Mouse (Mus musculus): ENCODE data around the gene Olfr675. TPM values are rescaled to one million over a fixed set of nuclear protein-coding genes. Genes with fewer than 3 reads are reported as not detected.
"Not testable (repeated sequence)": the region's sequence is repeated elsewhere in the genome, so short reads cannot be mapped to it uniquely, and the experiment has no call there.

Olfr675 gene
- not detected for total RNA-seq (2022)

GRCm38 (mm10) chr7:105028360-105028759 is at the start of gene Olfr675:
TSS of gene Olfr675 (minus strand) at chr7:105028460.
- no peak for DNase-seq (ENCODE audit: low spot score in 2 of 2)

DNA sequence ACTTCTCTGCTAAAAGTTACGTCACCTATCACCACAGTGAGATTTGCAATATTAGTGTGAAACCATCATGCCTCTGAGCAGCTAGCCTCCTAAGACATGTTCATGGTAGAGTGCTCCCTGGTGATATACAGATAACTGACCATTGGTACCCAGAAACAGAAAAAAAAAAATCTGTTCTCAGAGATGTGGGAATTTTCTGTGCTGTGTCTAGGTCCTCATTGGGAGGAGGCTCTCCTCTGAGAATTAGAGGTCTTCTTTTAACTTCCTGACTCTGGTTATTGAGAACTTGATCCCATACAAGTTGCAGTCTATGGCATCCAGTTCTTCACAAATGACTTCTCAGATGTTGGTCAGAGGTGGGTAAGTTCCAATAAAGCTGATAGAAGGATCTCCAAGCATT is 35.9 kb upstream of the Olfr675 start, which contains the start of gene Olfr678:
TSS of gene Olfr678 (plus strand) at position 301 of the 400 bp plus-strand sequence.
- no peak for DNase-seq (ENCODE audit: low spot score in 2 of 2)

- DNase-seq (ENCODE audit: low spot score in 2 of 2) = no peak
These were observed 30.7 kb upstream of the Olfr675 start for GRCm38 (mm10) chr7:105058951-105059350.

DNA sequence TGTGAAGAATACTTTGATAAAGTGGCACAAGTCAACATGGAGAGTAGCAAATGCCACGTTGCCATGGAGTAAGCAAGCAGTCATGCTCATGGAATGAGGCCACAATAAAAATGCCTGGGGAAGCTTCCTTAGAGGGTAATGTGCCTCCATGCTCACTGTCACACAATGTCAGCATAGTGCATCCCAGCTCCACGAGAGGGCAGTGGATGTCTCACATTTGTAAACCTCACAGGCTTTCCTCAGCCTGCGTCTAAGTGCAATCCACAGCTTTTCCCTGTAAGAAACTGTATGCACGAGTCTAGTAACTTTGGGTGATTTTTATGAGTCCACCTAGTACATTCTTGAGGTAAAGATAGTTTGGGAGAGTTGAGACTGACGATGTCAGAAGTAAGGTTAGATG is 5.6 kb upstream of the Olfr675 start:
- DNase-seq (ENCODE audit: low spot score in 2 of 2) = not testable (repeated sequence)

DNA sequence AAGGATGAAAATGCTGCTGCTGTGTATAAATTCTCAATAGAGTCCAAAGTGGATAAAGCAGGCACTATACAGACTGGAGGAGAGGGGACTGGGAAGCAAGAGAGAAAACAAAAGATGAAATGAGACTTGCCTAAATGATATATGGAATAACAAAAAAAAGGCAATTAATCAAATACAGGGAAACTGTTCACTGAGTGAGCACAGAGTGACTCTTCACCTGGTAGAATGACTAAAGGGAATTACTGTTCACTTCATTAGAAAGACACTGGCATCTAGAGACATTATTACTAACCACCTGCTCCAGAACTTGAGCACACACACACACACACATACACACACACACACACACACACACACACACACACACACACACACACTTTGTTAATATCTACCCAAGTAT is 4.1 kb upstream of the Olfr675 start, which contains the start of gene Olfr676:
TSS of gene Olfr676 (plus strand) at position 301 of the 400 bp plus-strand sequence.
- DNase-seq (ENCODE audit: low spot score in 2 of 2) = no peak

- DNase-seq (ENCODE audit: low spot score in 2 of 2) = no peak
These were observed 5.7 kb downstream of the Olfr675 start for GRCm38 (mm10) chr7:105022530-105022929.

GRCm38 (mm10) chr7:105001929-105002328 is 26.3 kb downstream of the Olfr675 start, which contains the start of gene Olfr672:
TSS of gene Olfr672 (minus strand) at chr7:105002029.
- DNase-seq (ENCODE audit: low spot score in 2 of 2) = no peak

DNA sequence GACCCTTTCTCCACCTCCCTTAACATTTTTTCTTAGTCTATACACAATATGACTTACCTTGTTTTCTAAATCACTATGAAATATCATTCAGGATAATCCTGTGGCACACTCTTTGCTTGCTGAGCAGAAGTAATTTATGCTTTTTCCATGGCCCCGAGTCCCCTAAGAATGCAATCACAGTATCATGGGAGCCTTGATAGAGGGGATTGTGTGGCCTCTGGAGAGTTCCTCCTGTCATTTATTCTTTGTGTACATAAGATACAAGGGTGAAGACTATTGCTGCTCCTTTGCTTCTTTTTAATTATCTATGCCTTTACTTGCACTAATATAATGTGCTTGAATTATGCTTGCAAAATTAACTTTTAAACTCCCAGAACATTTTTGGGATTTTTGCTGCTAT is 49.2 kb downstream of the Olfr675 start, which contains the start of gene Olfr671:
TSS of gene Olfr671 (minus strand) at position 101 of the 400 bp plus-strand sequence.
- DNase-seq (ENCODE audit: low spot score in 2 of 2) = no peak

GRCm38 (mm10) chr7:104972507-104972906 is 55.8 kb downstream of the Olfr675 start:
- DNase-seq (ENCODE audit: low spot score in 2 of 2) = not testable (repeated sequence)

Other genes with a start within 250 kb of the Olfr675 start
- not detected for gene Usp17lb, start 185.9 kb downstream of the Olfr675 start, total RNA-seq (2022)
- gene Usp17la, start 171.5 kb downstream of the Olfr675 start, total RNA-seq (2022) = not detected
- gene Olfr665, start 150.4 kb downstream of the Olfr675 start, total RNA-seq (2022) = not detected
- not detected for gene Olfr666, start 132.5 kb downstream of the Olfr675 start, total RNA-seq (2022)
- gene Olfr667, start 107.0 kb downstream of the Olfr675 start, total RNA-seq (2022) = not detected
- not detected for gene Olfr668, start 100.4 kb downstream of the Olfr675 start, total RNA-seq (2022)
- gene Olfr669, start 94.2 kb downstream of the Olfr675 start, total RNA-seq (2022) = not detected
- not detected for gene Olfr670, start 65.8 kb downstream of the Olfr675 start, total RNA-seq (2022)
- gene Olfr671, start 49.3 kb downstream of the Olfr675 start, total RNA-seq (2022) = not detected
- gene Olfr672, start 26.4 kb downstream of the Olfr675 start, total RNA-seq (2022) = not detected
- gene Olfr676, start 4.2 kb upstream of the Olfr675 start, total RNA-seq (2022) = not detected
- gene Olfr677, start 22.9 kb upstream of the Olfr675 start, total RNA-seq (2022) = not detected
- not detected for gene Olfr678, start 36.0 kb upstream of the Olfr675 start, total RNA-seq (2022)
- not detected for gene Olfr679, start 52.7 kb upstream of the Olfr675 start, total RNA-seq (2022)
- not detected for gene Olfr680-ps1, start 64.4 kb upstream of the Olfr675 start, total RNA-seq (2022)
- gene Olfr681, start 88.4 kb upstream of the Olfr675 start, total RNA-seq (2022) = not detected
- not detected for gene Olfr683, start 118.6 kb upstream of the Olfr675 start, total RNA-seq (2022)
- gene Olfr684, start 135.2 kb upstream of the Olfr675 start, total RNA-seq (2022) = not detected
- gene Olfr685, start 157.6 kb upstream of the Olfr675 start, total RNA-seq (2022) = not detected
- not detected for gene Olfr686, start 179.0 kb upstream of the Olfr675 start, total RNA-seq (2022)

All from gastrocnemius, adult 8-10 months (tissue).